Mouse (Mus musculus): Measurements from ENCODE around the gene Pank4.

The Pank4 gene

DNA sequence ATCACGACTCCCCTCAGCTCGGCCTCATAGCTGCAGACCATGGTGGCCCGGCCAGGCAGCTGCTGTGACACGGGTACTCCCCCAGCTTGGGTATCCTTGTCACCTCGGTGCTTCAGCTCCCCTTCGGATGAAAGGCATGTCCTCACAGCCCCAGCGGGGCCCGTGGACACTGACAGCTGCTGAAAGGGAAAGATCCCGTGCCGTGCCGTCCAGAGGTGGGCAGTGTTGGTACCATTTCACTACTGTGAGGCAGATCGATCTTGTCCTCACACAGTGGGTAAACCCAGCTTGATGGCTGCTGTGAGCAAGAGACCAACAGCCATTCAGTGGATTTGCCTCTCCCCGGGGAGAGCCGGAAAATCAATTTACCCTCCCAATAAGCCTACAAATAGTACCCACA is 50.3 kb downstream of the Pank4 start:
- DNase-seq (ENCODE audit: low spot score), result no peak

DNA sequence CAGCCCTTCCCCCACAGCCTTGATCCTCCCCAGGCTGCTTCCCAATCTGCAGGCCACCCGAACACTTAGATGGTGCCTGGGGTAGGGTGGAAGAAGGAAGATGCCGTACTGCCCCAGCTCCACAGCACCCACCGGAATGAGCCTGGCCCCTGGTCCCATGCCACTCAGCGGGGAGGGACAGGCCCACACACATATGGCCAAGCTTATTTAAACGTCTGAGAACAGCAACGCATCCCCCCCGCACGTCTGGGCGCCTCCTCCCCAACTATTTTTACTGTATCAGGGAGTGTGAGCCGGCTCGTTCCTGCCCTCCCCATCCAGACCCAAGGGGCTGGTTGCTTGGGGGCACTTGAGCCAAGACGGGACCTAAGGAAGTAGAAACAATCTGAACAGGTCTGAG is 50.9 kb downstream of the Pank4 start:
- DNase-seq (ENCODE audit: low spot score), result no peak

DNA sequence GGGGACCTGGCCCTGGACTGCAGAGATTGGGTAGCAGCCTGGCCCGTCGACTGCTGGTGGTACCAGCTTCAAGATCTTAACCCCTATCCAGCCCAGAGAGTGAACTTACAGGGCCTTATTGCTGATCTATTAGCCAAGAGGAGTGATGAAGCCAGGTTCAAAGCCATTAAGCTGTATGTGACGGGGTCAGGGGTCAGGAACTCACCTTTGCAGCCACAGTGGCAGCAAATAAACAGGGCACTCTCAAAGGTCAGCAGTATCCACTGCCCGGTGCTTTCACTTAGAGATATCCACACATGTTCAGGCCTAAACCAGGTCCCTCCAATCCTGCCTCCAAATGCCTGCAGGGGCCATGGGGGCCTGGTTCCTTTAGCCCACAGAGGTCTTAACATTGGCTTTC is 51.6 kb downstream of the Pank4 start:
- no peak for DNase-seq (ENCODE audit: low spot score)

DNA sequence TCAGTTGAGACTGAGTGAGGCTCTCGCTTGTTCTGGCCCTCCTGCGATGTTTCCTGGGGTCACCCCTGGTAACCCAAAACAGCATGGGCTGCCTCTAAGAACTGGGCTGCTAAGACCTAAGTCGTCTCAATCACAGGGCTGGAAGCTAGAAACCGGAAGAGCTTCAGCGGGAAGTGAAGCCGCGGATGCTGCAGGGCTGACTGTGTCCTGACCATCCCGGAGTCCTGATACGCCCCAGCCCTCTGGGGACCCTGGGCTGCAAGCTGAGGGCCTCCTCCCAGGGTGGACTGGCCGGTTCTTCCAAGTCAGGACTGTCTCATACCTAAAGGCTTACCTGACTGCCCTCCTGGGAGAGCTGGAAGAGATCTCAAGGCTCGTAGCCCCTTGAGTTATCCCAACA is 52.9 kb downstream of the Pank4 start:
- DNase-seq (ENCODE audit: low spot score), result no peak

GRCm38 (mm10) chr4:155017253-155017878 is 53.4 kb downstream of the Pank4 start:
- DNase-seq (ENCODE audit: low spot score), result no peak

DNA sequence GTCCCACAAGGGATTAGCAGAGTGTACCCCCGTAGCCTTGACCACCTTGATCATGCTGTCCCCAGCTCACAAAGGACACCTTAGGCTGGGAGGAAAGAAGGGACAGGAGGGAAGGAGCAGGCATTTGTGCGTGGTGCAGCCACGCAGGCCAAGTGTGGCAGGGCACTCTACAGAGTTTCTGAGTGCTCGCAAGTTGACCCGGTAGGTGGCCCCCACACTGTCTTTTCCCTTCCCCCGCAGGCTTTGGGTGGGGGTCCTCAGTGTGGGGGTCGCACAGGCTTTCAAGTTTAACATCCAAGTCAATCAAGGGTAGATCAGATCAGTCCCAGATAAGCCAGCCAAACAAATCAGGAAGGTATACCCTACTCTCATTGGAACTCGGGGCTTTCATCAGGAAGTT is 54.1 kb downstream of the Pank4 start:
- DNase-seq (ENCODE audit: low spot score), result no peak

- no peak for DNase-seq (ENCODE audit: low spot score)
Observed at GRCm38 (mm10) chr4:155018601-155019335, 54.8 kb downstream of the Pank4 start.

DNA sequence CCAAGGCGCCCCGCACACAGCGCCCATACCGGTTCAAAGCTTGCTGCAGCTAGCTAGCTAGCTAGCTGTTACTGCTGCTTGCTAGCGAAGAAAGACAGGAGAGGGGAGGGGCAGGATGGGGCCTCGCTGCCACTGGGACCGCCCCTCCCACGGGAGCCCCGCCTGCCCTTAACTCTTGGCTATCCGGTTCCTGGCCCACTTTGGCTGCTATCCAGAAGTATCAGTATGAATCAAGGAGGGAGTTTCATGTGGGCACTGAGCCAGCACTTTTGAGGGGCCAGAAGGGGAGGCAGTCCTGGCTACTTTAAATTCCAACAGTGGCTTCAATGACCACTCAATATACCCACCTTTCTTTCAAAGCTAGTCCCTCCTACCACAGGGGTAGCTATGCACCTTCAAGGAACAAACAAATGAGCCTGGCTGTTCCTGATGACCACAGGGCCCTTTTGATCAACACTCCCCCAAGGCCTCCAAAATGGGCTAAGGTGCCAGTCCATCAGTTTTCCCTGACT is 55.5 kb downstream of the Pank4 start:
- no peak for DNase-seq (ENCODE audit: low spot score)

DNA sequence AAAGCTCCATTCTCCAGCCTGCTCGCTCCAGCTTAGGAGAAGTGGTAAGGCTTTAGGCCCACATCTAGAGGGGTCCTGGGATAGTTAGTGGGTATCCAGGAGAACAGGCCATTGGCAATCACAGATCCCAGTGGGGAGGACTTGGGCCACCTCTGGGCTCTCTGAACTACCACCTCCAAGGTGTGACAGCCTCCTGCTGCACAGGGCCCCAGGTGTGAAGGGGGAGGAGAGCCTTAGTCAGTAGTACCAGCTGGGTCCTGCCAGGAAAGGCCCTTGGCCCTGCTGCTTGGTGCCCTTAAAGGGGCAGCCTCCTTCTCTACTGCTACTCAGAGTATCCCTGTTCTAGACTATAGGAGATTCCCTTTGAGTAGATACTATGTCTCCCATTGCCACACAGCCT is 56.2 kb downstream of the Pank4 start:
- no peak for DNase-seq (ENCODE audit: low spot score)

DNA sequence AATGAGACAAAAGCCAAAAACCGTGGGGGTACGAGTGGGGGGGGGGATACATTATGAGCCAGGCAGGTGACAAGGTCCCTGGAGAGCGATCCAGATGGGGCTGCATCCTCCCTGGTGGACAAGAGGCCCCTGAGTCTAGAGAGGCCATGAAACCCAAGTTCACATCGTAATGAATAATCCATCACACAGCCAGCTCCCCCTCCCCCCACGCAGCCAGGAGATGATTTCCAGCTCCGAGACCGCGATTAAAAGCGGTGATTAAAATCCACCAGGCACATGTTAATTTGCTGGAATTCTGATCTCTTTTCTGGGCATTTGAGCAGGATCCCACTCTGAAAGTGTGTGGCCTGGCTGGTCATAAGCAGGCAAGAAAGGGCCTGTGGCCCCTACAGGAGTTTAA is 56.9 kb downstream of the Pank4 start:
- no peak for DNase-seq (ENCODE audit: low spot score)

- DNase-seq (ENCODE audit: low spot score), result no peak
Observed at GRCm38 (mm10) chr4:155022228-155022855, 58.4 kb downstream of the Pank4 start.

- no peak for DNase-seq (ENCODE audit: low spot score)
Observed at GRCm38 (mm10) chr4:155024170-155025010, 60.5 kb downstream of the Pank4 start.
